Mouse (Mus musculus) gastrocnemius, adult 18-20 months (tissue): ENCODE measurements around the gene Nhsl1. TPM values are rescaled to one million over a fixed set of nuclear protein-coding genes. Genes with fewer than 3 reads are reported as not detected.

Experiments
- DNase-seq: peaks from one replicate; pipeline ENCODE4 v3.0.0; 2021; ENCODE audit warnings: low spot score
- total RNA-seq, 2 experiments: library from RNA; stranded (reverse); gene quantifications; 2 replicates each; pipeline ENCODE4 v1.2.3; 2021

The Nhsl1 gene
- total RNA-seq, 2 experiments from 2014 or later = 5.8 to 6.3 TPM

- peak; percentile 26 for DNase-seq
Observed at GRCm38 (mm10) chr10:18482558-18483141, 163.9 kb downstream of the Nhsl1 start.

GRCm38 (mm10) chr10:18483658-18484057 lies 164.9 kb downstream of the Nhsl1 start:
- no peak for DNase-seq

GRCm38 (mm10) chr10:18484731-18485130 lies 165.9 kb downstream of the Nhsl1 start:
- DNase-seq = no peak

- no peak for DNase-seq
Observed at GRCm38 (mm10) chr10:18488239-18488803, 169.5 kb downstream of the Nhsl1 start.

- DNase-seq = no peak
Observed at GRCm38 (mm10) chr10:18489936-18490335, 171.2 kb downstream of the Nhsl1 start.

- DNase-seq = no peak
Observed at GRCm38 (mm10) chr10:18491952-18492351, 173.2 kb downstream of the Nhsl1 start.

GRCm38 (mm10) chr10:18493010-18493894 lies 174.5 kb downstream of the Nhsl1 start:
- DNase-seq = no peak

- DNase-seq = no peak
Observed at GRCm38 (mm10) chr10:18494249-18494648, 175.5 kb downstream of the Nhsl1 start.

- DNase-seq = no peak
Observed at GRCm38 (mm10) chr10:18497066-18497465, 178.3 kb downstream of the Nhsl1 start.

GRCm38 (mm10) chr10:18501997-18502396 lies 183.2 kb downstream of the Nhsl1 start:
- DNase-seq = no peak

GRCm38 (mm10) chr10:18505690-18506089 lies 186.9 kb downstream of the Nhsl1 start:
- DNase-seq = no peak

GRCm38 (mm10) chr10:18506501-18506946 lies 187.7 kb downstream of the Nhsl1 start:
- no peak for DNase-seq

GRCm38 (mm10) chr10:18507869-18508473 lies 189.2 kb downstream of the Nhsl1 start:
- DNase-seq = no peak

GRCm38 (mm10) chr10:18508586-18508985 lies 189.8 kb downstream of the Nhsl1 start:
- peak; percentile 59 for DNase-seq

GRCm38 (mm10) chr10:18510663-18511062 lies 191.9 kb downstream of the Nhsl1 start:
- DNase-seq = no peak

GRCm38 (mm10) chr10:18511496-18511895 lies 192.7 kb downstream of the Nhsl1 start:
- DNase-seq = peak; percentile 46

- no peak for DNase-seq
Observed at GRCm38 (mm10) chr10:18522556-18522955, 203.8 kb downstream of the Nhsl1 start.

- no peak for DNase-seq
Observed at GRCm38 (mm10) chr10:18525311-18525710, 206.5 kb downstream of the Nhsl1 start.

GRCm38 (mm10) chr10:18525726-18526125 lies 206.9 kb downstream of the Nhsl1 start:
- no peak for DNase-seq

- peak; percentile 70 for DNase-seq
Observed at GRCm38 (mm10) chr10:18526184-18526850, 207.5 kb downstream of the Nhsl1 start.
